8 mouse cellular contexts compared by ENCODE assay signal in the genomic region with DNA sequence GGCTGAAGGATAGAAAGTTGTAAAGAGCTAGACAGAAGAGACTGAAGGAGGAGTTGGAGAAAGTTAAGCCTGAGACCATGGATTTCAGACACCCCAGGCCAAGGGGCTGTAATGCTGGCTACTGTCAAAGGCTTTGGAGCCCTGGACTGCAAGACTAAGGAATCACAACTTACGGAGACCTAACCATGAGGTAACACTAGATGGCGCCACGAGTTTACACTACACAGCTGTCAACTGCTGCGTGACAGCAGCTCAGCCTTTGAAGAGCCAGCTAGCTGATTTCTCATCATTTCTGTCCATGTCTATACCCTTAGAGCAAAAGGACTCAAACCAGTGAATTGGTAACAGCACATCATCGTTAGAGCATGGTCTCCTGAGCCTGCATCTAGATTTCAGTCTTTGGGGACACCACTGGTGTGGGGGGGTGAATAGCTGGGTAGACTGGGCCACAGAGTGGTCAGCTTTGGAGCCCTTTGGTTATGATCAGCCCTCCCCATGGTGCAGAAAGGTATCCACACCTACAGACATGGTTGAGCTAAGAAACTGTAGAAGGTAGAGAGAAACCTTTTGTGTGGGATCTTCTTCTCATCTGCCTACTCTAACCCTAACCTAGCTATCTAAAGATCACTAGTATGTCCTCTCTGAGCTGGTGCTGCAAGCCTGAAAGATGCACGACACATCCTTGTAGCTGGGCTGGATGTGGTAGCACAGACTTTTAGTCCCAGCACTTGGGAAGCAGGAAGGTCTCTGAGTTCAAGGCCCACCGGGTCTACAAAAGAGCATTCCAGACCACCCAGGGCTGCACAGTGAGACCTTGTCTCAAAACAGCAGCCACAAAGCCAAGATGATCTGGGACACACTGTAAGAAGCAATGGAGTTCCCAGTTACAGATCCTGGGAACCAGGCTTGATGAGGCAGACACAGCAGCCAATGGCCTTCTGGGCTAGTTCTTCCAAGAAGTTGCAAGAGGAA. TPM values are rescaled to one million over a fixed set of nuclear protein-coding genes. Genes with fewer than 3 reads are reported as not detected.
DNase-seq lines count a peak whose midpoint lies in the region; ATAC-seq lines count a peak whose summit lies in the region.

No protein-coding gene starts in this region.

- intact Hi-C loops in heart, postnatal 10 days (cut with DNase I), result loop anchor here (1.0 to 2.0 kb wide), 2 partner anchors 71 to 135 kb away; no protein-coding TSS in a partner anchor

- no peaks in the 10 kb centered on the region for H3K9me3 ChIP-seq in forebrain, embryonic 10.5 days
- H3K9me3 ChIP-seq in liver, embryonic 16.5 days (replicated peaks; ENCODE audit: control insufficient read depth, low read length), result no peaks in the 10 kb centered on the region
- no peaks in the 10 kb centered on the region for H3K9me3 ChIP-seq in neural tube, embryonic 14.5 days (ENCODE audit: control insufficient read depth, low read length)

- H3K36me3 ChIP-seq in forebrain, embryonic 10.5 days (replicated peaks), result 0 out of 2 replicates have a peak, but pooled peaks cover 5% of the 10 kb centered on the region
- no peaks in the 10 kb centered on the region for H3K36me3 ChIP-seq in liver, embryonic 16.5 days (ENCODE audit: control insufficient read depth, insufficient read depth)
- H3K36me3 ChIP-seq in neural tube, embryonic 14.5 days (ENCODE audit: control insufficient read depth, insufficient read depth, low read length), result no peaks in the 10 kb centered on the region

- H3K4me2 ChIP-seq in liver, embryonic 16.5 days (ENCODE audit: low read depth, low read length), result no peak overlapping the region
- H3K4me2 ChIP-seq in neural tube, embryonic 14.5 days (ENCODE audit: low read depth, low read length), result no peak overlapping the region

- H3K9ac ChIP-seq in liver, embryonic 16.5 days (ENCODE audit: low read depth, low read length), result no peak overlapping the region
- H3K9ac ChIP-seq in neural tube, embryonic 14.5 days (replicated peaks; ENCODE audit: low read depth, low read length), result no peak overlapping the region

- 23% methylated on average over 7 of the region's 7 CpGs for WGBS in forebrain, embryonic 10.5 days
- 16% methylated on average over 7 of the region's 7 CpGs for WGBS in liver, embryonic 16.5 days (ENCODE audit: insufficient replicate concordance)
- 18% methylated on average over 7 of the region's 7 CpGs for WGBS in neural tube, embryonic 14.5 days

- H3K27ac ChIP-seq in forebrain, embryonic 10.5 days, result no peak overlapping the region
- no peak overlapping the region for H3K27ac ChIP-seq in liver, embryonic 16.5 days (ENCODE audit: low read length)
- no peak overlapping the region for H3K27ac ChIP-seq in neural tube, embryonic 14.5 days (ENCODE audit: low read depth, low read length)

- peaks cover 8% of the 10 kb centered on the region; the same call in 1 of the 2 replicates for H3K4me1 ChIP-seq in forebrain, embryonic 10.5 days
- H3K4me1 ChIP-seq in liver, embryonic 16.5 days (ENCODE audit: control insufficient read depth, low read depth, low read length), result no peaks in the 10 kb centered on the region; the same call in 1 of the 2 replicates
- no peaks in the 10 kb centered on the region for H3K4me1 ChIP-seq in neural tube, embryonic 14.5 days (ENCODE audit: control insufficient read depth, insufficient read depth, low read length)

- ATAC-seq in liver, embryonic 16.5 days (ENCODE audit: low read depth), result peak; percentile 48
- peak; percentile 90 for ATAC-seq in neural tube, embryonic 14.5 days (ENCODE audit: low read depth)

- no peak overlapping the region for H3K4me3 ChIP-seq in forebrain, embryonic 10.5 days
- no peak overlapping the region for H3K4me3 ChIP-seq in liver, embryonic 16.5 days (ENCODE audit: low read depth, low read length)
- no peak overlapping the region for H3K4me3 ChIP-seq in neural tube, embryonic 14.5 days (ENCODE audit: low read depth, low read length)

- peaks cover 37% of the 10 kb centered on the region for H3K27me3 ChIP-seq in forebrain, embryonic 10.5 days (ENCODE audit: poor library complexity, severe bottlenecking)
- H3K27me3 ChIP-seq in liver, embryonic 16.5 days (ENCODE audit: control insufficient read depth, insufficient read depth, low read depth, low read length), result peaks cover 15% of the 10 kb centered on the region
- H3K27me3 ChIP-seq in neural tube, embryonic 14.5 days (ENCODE audit: control insufficient read depth, insufficient read depth, low read length), result peaks cover 10% of the 10 kb centered on the region

- peak; percentile 73 to 85 for DNase-seq in CD8-positive naive resting alpha-beta T cell, adult 2 months (ENCODE audit: low read depth in 2 of 2, low spot score in 2 of 2)
- DNase-seq in brain, adult 2 months (ENCODE audit: low read depth, low spot score), result peak; percentile 94
- DNase-seq in forebrain, embryonic 10.5 days (ENCODE audit: extremely low spot score, low spot score), result peak; percentile 77
- peak; percentile 88 to 92 for DNase-seq in heart, postnatal 10 days
- DNase-seq in kidney, postnatal 4 days, result peak; percentile 91 to 92
- DNase-seq in telencephalon, adult 2 months (ENCODE audit: low read depth, low spot score), result peak; percentile 79

RNA-seq across cellular contexts. Expression of gene Hs3st6, which starts 7.0 kb away (rescaled TPM):
- polyA plus RNA-seq in forebrain, embryonic 10.5 days (2016; fragmentation: Nextera tagmentation; extraction: Ambion mirVana), result 0.50 and 0.68 TPM in 2 replicates
- not detected for total RNA-seq in heart, postnatal 10 days (2021)
- polyA plus RNA-seq in liver, embryonic 16.5 days (2015; fragmentation: Nextera tagmentation; extraction: Ambion mirVana), result 0.24 TPM in 1 of 2 replicates, not detected in the other
- polyA plus RNA-seq in neural tube, embryonic 14.5 days (2014; fragmentation: Nextera tagmentation; extraction: Ambion mirVana), result 0.48 TPM in 1 of 2 replicates, not detected in the other

RNA-seq across cellular contexts. Expression of gene Msrb1, which starts 9.4 kb away (rescaled TPM):
- 22.2 and 22.8 TPM in 2 replicates for polyA plus RNA-seq in forebrain, embryonic 10.5 days (2016; fragmentation: Nextera tagmentation; extraction: Ambion mirVana)
- 100 to 1,000 TPM; 123 to 163 TPM for total RNA-seq in heart, postnatal 10 days (2021)
- 30.0 and 33.9 TPM in 2 replicates for polyA plus RNA-seq in liver, embryonic 16.5 days (2015; fragmentation: Nextera tagmentation; extraction: Ambion mirVana)
- 21.5 and 27.7 TPM in 2 replicates for polyA plus RNA-seq in neural tube, embryonic 14.5 days (2014; fragmentation: Nextera tagmentation; extraction: Ambion mirVana)

RNA-seq across cellular contexts. Expression of gene Rpl3l, which starts 18.2 kb away (rescaled TPM):
- not detected in 2 replicates for polyA plus RNA-seq in forebrain, embryonic 10.5 days (2016; fragmentation: Nextera tagmentation; extraction: Ambion mirVana)
- 10 to 100 TPM; 67.3 to 69.8 TPM for total RNA-seq in heart, postnatal 10 days (2021)
- polyA plus RNA-seq in liver, embryonic 16.5 days (2015; fragmentation: Nextera tagmentation; extraction: Ambion mirVana), result 0.34 TPM in 1 of 2 replicates, not detected in the other
- polyA plus RNA-seq in neural tube, embryonic 14.5 days (2014; fragmentation: Nextera tagmentation; extraction: Ambion mirVana), result 0.20 TPM in 1 of 2 replicates, not detected in the other

RNA-seq across cellular contexts. Expression of gene Ndufb10, which starts 21.5 kb away (rescaled TPM):
- 190 and 194 TPM in 2 replicates for polyA plus RNA-seq in forebrain, embryonic 10.5 days (2016; fragmentation: Nextera tagmentation; extraction: Ambion mirVana)
- 100 to 1,000 TPM; 845 to 899 TPM for total RNA-seq in heart, postnatal 10 days (2021)
- polyA plus RNA-seq in liver, embryonic 16.5 days (2015; fragmentation: Nextera tagmentation; extraction: Ambion mirVana), result 168 and 174 TPM in 2 replicates
- 296 and 349 TPM in 2 replicates for polyA plus RNA-seq in neural tube, embryonic 14.5 days (2014; fragmentation: Nextera tagmentation; extraction: Ambion mirVana)

RNA-seq across cellular contexts. Expression of gene Rps2, which starts 27.9 kb away (rescaled TPM):
- polyA plus RNA-seq in forebrain, embryonic 10.5 days (2016; fragmentation: Nextera tagmentation; extraction: Ambion mirVana), result 1,888 and 1,960 TPM in 2 replicates
- 100 to 1,000 TPM; 730 to 736 TPM for total RNA-seq in heart, postnatal 10 days (2021)
- 868 and 907 TPM in 2 replicates for polyA plus RNA-seq in liver, embryonic 16.5 days (2015; fragmentation: Nextera tagmentation; extraction: Ambion mirVana)
- 742 and 744 TPM in 2 replicates for polyA plus RNA-seq in neural tube, embryonic 14.5 days (2014; fragmentation: Nextera tagmentation; extraction: Ambion mirVana)
